Mouse (Mus musculus) liver, adult 2 months (tissue): ENCODE data around the gene Glul. TPM values are rescaled to one million over a fixed set of nuclear protein-coding genes. Genes with fewer than 3 reads are reported as not detected.

Experiments
- DNase-seq: peaks from one replicate; pipeline ENCODE4 v3.0.0-alpha.2; 2011; ENCODE audit warnings: low read depth, low spot score; ENCODE audit errors: extremely low read depth
- H3K27ac ChIP-seq: fragments of 200-500 bp; replicated peaks from 2 replicates; pipeline ENCODE4 v1.5.1; 2012; ENCODE audit warnings: low read depth, mild to moderate bottlenecking, control low read depth, inconsistent platforms, low read length; ENCODE audit not compliant: insufficient read depth
- H3K27me3 ChIP-seq: fragments of 200-500 bp; 2 replicates; pipeline ENCODE4 v1.6.1; 2012; ENCODE audit warnings: mild to moderate bottlenecking, moderate library complexity, low read length, inconsistent platforms; ENCODE audit not compliant: control insufficient read depth, insufficient read depth
- H3K36me3 ChIP-seq: fragments of 200-500 bp; 2 replicates; pipeline ENCODE4 v1.6.1; 2012; ENCODE audit warnings: low read length, inconsistent platforms; ENCODE audit not compliant: control insufficient read depth, insufficient read depth
- H3K4me1 ChIP-seq: fragments of 200-500 bp; 2 replicates; pipeline ENCODE4 v1.6.1; 2011; ENCODE audit warnings: low read length; ENCODE audit not compliant: control insufficient read depth, insufficient read depth
- H3K4me3 ChIP-seq: fragments of 200-500 bp; 2 replicates; pipeline ENCODE4 v1.5.1; 2011; ENCODE audit warnings: low read depth, mild to moderate bottlenecking, control low read depth, low read length, moderate library complexity; ENCODE audit not compliant: insufficient read depth
- H3K79me2 ChIP-seq: fragments of 200-500 bp; 2 replicates; pipeline ENCODE4 v1.6.1; 2012; ENCODE audit warnings: inconsistent platforms, mild to moderate bottlenecking, low read length, moderate library complexity; ENCODE audit not compliant: control insufficient read depth, insufficient read depth
- H3K9ac ChIP-seq: fragments of 200-500 bp; 2 replicates; pipeline ENCODE4 v1.6.1; 2012; ENCODE audit warnings: low read depth, mild to moderate bottlenecking, control low read depth, inconsistent platforms, low read length
- CTCF ChIP-seq: fragments of 200-500 bp; IDR thresholded peaks from 2 replicates; pipeline ENCODE4 v1.5.1; 2011; ENCODE audit warnings: low read depth, low read length, control low read depth
- POLR2A ChIP-seq: fragments of 200-500 bp; IDR thresholded peaks from 2 replicates; pipeline ENCODE4 v1.6.1; 2011; ENCODE audit warnings: low read length, control low read depth; ENCODE audit not compliant: insufficient read depth; ENCODE audit errors: extremely low read depth
- WGBS: fragments of 180-500 bp; shearing (Covaris S2); methylation state at CpG from one replicate; pipeline ENCODE4 v1.1.7; 2018; 5-methylcytosine and 5-hydroxymethylcytosine counted together
- polyA plus RNA-seq: library from polyadenylated mRNA; depleted of rRNA; stranded (reverse); fragments of >200 nt; gene quantifications from 2 replicates; pipeline ENCODE4 v1.2.3, GENCODE M21; 2012
- total RNA-seq: library from RNA; depleted of rRNA; stranded (reverse); fragments of >200 nt; gene quantifications from 2 replicates; pipeline ENCODE4 v1.2.3, GENCODE M21; 2014

The Glul gene
- total and polyA plus RNA-seq, 2 experiments, result 620 to 719 TPM

- peak overlapping the region; percentile 61 for H3K27ac ChIP-seq
- H3K27me3 ChIP-seq, result no peaks in the 10 kb centered on the region
- no peak for DNase-seq
- TF ChIP-seq CTCF, result no peak
- no peak for TF ChIP-seq POLR2A
- peak overlapping the region; percentile 88 for H3K4me3 ChIP-seq
- peaks cover 16% of the 10 kb centered on the region for H3K36me3 ChIP-seq
- H3K4me1 ChIP-seq, result peaks cover 11% of the 10 kb centered on the region; the same call in 1 of the 2 replicates
- 19% methylated on average over 22 of the region's 22 CpGs for WGBS
- peaks cover 16% of the 10 kb centered on the region; the same call in 1 of the 2 replicates for H3K79me2 ChIP-seq
- peak overlapping the region; percentile 49 for H3K9ac ChIP-seq
Observed at GRCm38 (mm10) chr1:153898989-153899730, 584 bp upstream of the Glul start.

GRCm38 (mm10) chr1:153900381-153900780, 637 bp downstream of the Glul start:
- 1% methylated on average over 36 of the region's 36 CpGs for WGBS
- DNase-seq, result no peak

GRCm38 (mm10) chr1:153900860-153901730, 1.4 kb downstream of the Glul start:
- Histone ChIP-seq H3K4me1 (peaks cover 11% of the 10 kb centered on the region; the same call in 1 of the 2 replicates), H3K27me3 (no peaks in the 10 kb centered on the region), H3K79me2 (peaks cover 16% of the 10 kb centered on the region; the same call in 1 of the 2 replicates), H3K9ac (peak overlapping the region; percentile 96), H3K36me3 (peaks cover 32% of the 10 kb centered on the region), H3K4me3 (peak overlapping the region; percentile 88), H3K27ac (peak overlapping the region; percentile 91)
- TF ChIP-seq CTCF (no peak), POLR2A (peak; percentile 35; the same call in 1 of the 2 replicates)
- WGBS, result 2% methylated on average over 25 of the region's 25 CpGs
- DNase-seq, result peak; percentile 77

More at GRCm38 (mm10) chr1:153900381-153900780, 637 bp downstream of the Glul start:
- peaks cover 28% of the 10 kb centered on the region for H3K36me3 ChIP-seq
- TF ChIP-seq CTCF (peak; percentile 15; the same call in 1 of the 2 replicates), POLR2A (peak; percentile 32; the same call in 1 of the 2 replicates)
- peaks cover 11% of the 10 kb centered on the region; the same call in 1 of the 2 replicates for H3K4me1 ChIP-seq
- H3K27me3 ChIP-seq, result no peaks in the 10 kb centered on the region
- H3K9ac ChIP-seq, result peak overlapping the region; percentile 96
- peak overlapping the region; percentile 88 for H3K4me3 ChIP-seq
- H3K27ac ChIP-seq, result peak overlapping the region; percentile 91
- peaks cover 16% of the 10 kb centered on the region; the same call in 1 of the 2 replicates for H3K79me2 ChIP-seq

- TF ChIP-seq CTCF (no peak), POLR2A (no peak)
- H3K4me1 ChIP-seq, result peaks cover 8% of the 10 kb centered on the region; the same call in 1 of the 2 replicates
- H3K36me3 ChIP-seq, result peaks cover 51% of the 10 kb centered on the region
- 88% methylated on average over 13 of the region's 13 CpGs for WGBS
- H3K79me2 ChIP-seq, result peaks cover 16% of the 10 kb centered on the region; the same call in 1 of the 2 replicates
- no peak for DNase-seq
- no peaks in the 10 kb centered on the region for H3K27me3 ChIP-seq
- H3K9ac ChIP-seq, result peak overlapping the region; percentile 40; the same call in 1 of the 2 replicates
- no peak overlapping the region for H3K27ac ChIP-seq
- peak overlapping the region; percentile 20; the same call in 1 of the 2 replicates for H3K4me3 ChIP-seq
Observed at GRCm38 (mm10) chr1:153903006-153903405, 3.3 kb downstream of the Glul start.

- peaks cover 16% of the 10 kb centered on the region; the same call in 1 of the 2 replicates for H3K79me2 ChIP-seq
- H3K4me1 ChIP-seq, result peaks cover 4% of the 10 kb centered on the region; the same call in 1 of the 2 replicates
- no peak overlapping the region for H3K9ac ChIP-seq
- no peak for DNase-seq
- H3K36me3 ChIP-seq, result peaks cover 62% of the 10 kb centered on the region
- no peak overlapping the region for H3K27ac ChIP-seq
- H3K4me3 ChIP-seq, result no peak overlapping the region
- TF ChIP-seq CTCF (no peak), POLR2A (no peak)
- 95% methylated on average over 14 of the region's 14 CpGs for WGBS
- no peaks in the 10 kb centered on the region for H3K27me3 ChIP-seq
Observed at GRCm38 (mm10) chr1:153904236-153904635, 4.5 kb downstream of the Glul start.
